Mouse (Mus musculus): ENCODE measurements at regions not wholly inside any gene's neighbourhood (a gene's known extent, or its start where the extent isn't known, plus 50 kb on each side); places are given as distances from the start of the nearest gene placed in this dataset.

- DNase-seq: no peak
- intact Hi-C loops (cut with DNase I; ENCODE audit: low total_unique reads): no loop called here
Observed at GRCm38 (mm10) chr8:78877423-78877822, 56.5 kb upstream of the Lsm6 start.

GRCm38 (mm10) chr8:78889708-78890107 is 68.8 kb upstream of the Lsm6 start:
- intact Hi-C loops (cut with DNase I; ENCODE audit: low total_unique reads): no loop called here
- no peak for DNase-seq

- no peak for DNase-seq
- intact Hi-C loops (cut with DNase I; ENCODE audit: low total_unique reads): no loop called here
Observed at GRCm38 (mm10) chr8:78890571-78890970, 69.6 kb upstream of the Lsm6 start.

GRCm38 (mm10) chr8:78899887-78900286 is 78.9 kb upstream of the Lsm6 start:
- DNase-seq: peak; percentile 53
- intact Hi-C loops (cut with DNase I; ENCODE audit: low total_unique reads): no loop called here

- DNase-seq: no peak
- intact Hi-C loops (cut with DNase I; ENCODE audit: low total_unique reads): no loop called here
Observed at GRCm38 (mm10) chr8:78903034-78903433, 82.1 kb upstream of the Lsm6 start.

GRCm38 (mm10) chr8:78907918-78908317 is 87.0 kb upstream of the Lsm6 start:
- no peak for DNase-seq
- intact Hi-C loops (cut with DNase I; ENCODE audit: low total_unique reads): no loop called here

GRCm38 (mm10) chr8:78911288-78911873 is 90.4 kb upstream of the Lsm6 start:
- no peak for DNase-seq
- intact Hi-C loops (cut with DNase I; ENCODE audit: low total_unique reads): no loop called here

GRCm38 (mm10) chr8:78912470-78912869 is 91.5 kb upstream of the Lsm6 start:
- DNase-seq: no peak
- intact Hi-C loops (cut with DNase I; ENCODE audit: low total_unique reads): no loop called here

- no peak for DNase-seq
- intact Hi-C loops (cut with DNase I; ENCODE audit: low total_unique reads): no loop called here
Observed at GRCm38 (mm10) chr8:78913823-78914222, 92.9 kb upstream of the Lsm6 start.

- intact Hi-C loops (cut with DNase I; ENCODE audit: low total_unique reads): no loop called here
- no peak for DNase-seq
Observed at GRCm38 (mm10) chr8:78930610-78931397, 97.4 kb upstream of the Zfp827 start.

GRCm38 (mm10) chr8:78932069-78932468 is 96.2 kb upstream of the Zfp827 start:
- no peak for DNase-seq
- intact Hi-C loops (cut with DNase I; ENCODE audit: low total_unique reads): no loop called here

- no peak for DNase-seq
- intact Hi-C loops (cut with DNase I; ENCODE audit: low total_unique reads): no loop called here
Observed at GRCm38 (mm10) chr8:78940049-78940448, 88.2 kb upstream of the Zfp827 start.

- intact Hi-C loops (cut with DNase I; ENCODE audit: low total_unique reads): no loop called here
- no peak for DNase-seq
Observed at GRCm38 (mm10) chr8:78941558-78941957, 86.7 kb upstream of the Zfp827 start.

- DNase-seq: no peak
- intact Hi-C loops (cut with DNase I; ENCODE audit: low total_unique reads): no loop called here
Observed at GRCm38 (mm10) chr8:78944367-78944766, 83.9 kb upstream of the Zfp827 start.

- no peak for DNase-seq
- intact Hi-C loops (cut with DNase I; ENCODE audit: low total_unique reads): no loop called here
Observed at GRCm38 (mm10) chr8:78945607-78946006, 82.6 kb upstream of the Zfp827 start.

- no peak for DNase-seq
Observed at GRCm38 (mm10) chr8:78946085-78946484, 82.2 kb upstream of the Zfp827 start.

GRCm38 (mm10) chr8:78975034-78975433 is 53.2 kb upstream of the Zfp827 start:
- DNase-seq: no peak
- intact Hi-C loops (cut with DNase I; ENCODE audit: low total_unique reads): no loop called here

More at GRCm38 (mm10) chr8:78946085-78946484, 82.2 kb upstream of the Zfp827 start:
- intact Hi-C loops (cut with DNase I; ENCODE audit: low total_unique reads): no loop called here
